7 mouse cellular contexts compared by ENCODE assay signal in the genomic region with DNA sequence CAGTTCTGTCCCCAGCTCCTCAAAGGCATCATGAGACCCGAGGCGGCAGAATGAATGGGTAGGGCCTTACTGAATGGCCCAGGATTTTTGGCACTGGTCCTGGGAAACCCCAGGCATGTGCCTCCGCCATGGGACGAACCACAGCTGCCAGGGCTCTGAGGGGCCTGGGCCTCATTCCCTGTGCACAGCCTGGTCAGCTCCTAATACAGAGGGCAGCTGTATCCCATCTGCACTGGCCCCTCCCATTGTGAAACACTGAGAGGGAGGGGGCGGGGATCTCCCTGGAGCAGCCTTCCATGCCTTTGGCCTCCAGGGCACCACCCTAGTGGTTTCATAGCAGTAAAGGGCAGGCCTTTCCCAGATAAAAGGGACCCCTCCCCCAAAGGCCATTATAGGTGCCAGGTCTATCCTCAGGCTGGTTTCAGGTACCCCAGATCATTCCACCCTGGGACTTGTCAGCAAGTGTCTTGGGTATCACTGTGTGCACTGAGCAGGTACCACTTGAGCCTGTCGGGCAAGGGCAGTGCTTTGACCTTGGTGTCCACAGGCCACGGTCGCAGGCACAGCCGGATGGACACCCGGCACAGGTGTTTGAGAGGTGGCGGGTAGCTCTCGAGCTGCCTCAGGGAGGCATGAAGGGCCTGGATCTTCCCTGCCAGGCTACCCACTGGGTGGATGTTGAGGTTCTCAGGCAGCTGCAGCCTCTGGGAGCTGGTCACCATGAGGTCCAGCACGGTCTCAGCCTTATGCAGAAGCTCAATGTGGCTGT. TPM values are rescaled to one million over a fixed set of nuclear protein-coding genes. Genes with fewer than 3 reads are reported as not detected.
A peak's percentile ranks its signal among the peaks of the same experiment; 100 is the strongest.
DNase-seq lines count a peak whose midpoint lies in the region; ATAC-seq and TF ChIP-seq lines count a peak whose summit lies in the region.

No protein-coding gene starts in this region.

- TF ChIP-seq CTCF in kidney, postnatal 0 days (IDR thresholded peaks at IDR 0.05; ENCODE audit: low read depth): no peak
- no peak for TF ChIP-seq CTCF in left cerebral cortex, adult 2 months (IDR thresholded peaks at IDR 0.05)

- DNase-seq in ovary, adult 18-20 months (ENCODE audit: low spot score): peak; percentile 40
- no peak for DNase-seq in ovary, postnatal 14 days (ENCODE audit: low spot score)
- peak; percentile 81 for DNase-seq in kidney, postnatal 0 days (ENCODE audit: low spot score)
- peak; percentile 59 for DNase-seq in midbrain, embryonic 14.5 days
- no peak for DNase-seq in left cerebral cortex, adult 2 months (ENCODE audit: extremely low spot score in 1 of 2, low spot score in 2 of 2)

- 72% methylated on average over 13 of the region's 13 CpGs for WGBS in embryonic facial prominence, embryonic 12.5 days
- 68% methylated on average over 13 of the region's 13 CpGs for WGBS in heart, embryonic 12.5 days
- 56% methylated on average over 13 of the region's 13 CpGs for WGBS in kidney, postnatal 0 days
- WGBS in midbrain, embryonic 14.5 days: 73% methylated on average over 13 of the region's 13 CpGs

- H3K9ac ChIP-seq in embryonic facial prominence, embryonic 12.5 days: no peak overlapping the region
- 0 out of 2 replicates have a peak overlapping the region, but pooled peaks have one; percentile 5 for H3K9ac ChIP-seq in heart, embryonic 12.5 days
- H3K9ac ChIP-seq in kidney, postnatal 0 days (ENCODE audit: low read depth, low read length): no peak overlapping the region
- 0 out of 2 replicates have a peak overlapping the region, but pooled peaks have one; percentile 9 for H3K9ac ChIP-seq in midbrain, embryonic 14.5 days (replicated peaks; ENCODE audit: low read length)

- H3K27ac ChIP-seq in embryonic facial prominence, embryonic 12.5 days: no peak overlapping the region
- H3K27ac ChIP-seq in heart, embryonic 12.5 days (ENCODE audit: poor library complexity, severe bottlenecking): no peak overlapping the region
- no peak overlapping the region for H3K27ac ChIP-seq in kidney, postnatal 0 days
- H3K27ac ChIP-seq in midbrain, embryonic 14.5 days (replicated peaks; ENCODE audit: low read depth, low read length): 0 out of 2 replicates have a peak overlapping the region, but pooled peaks have one; percentile 32
- no peak overlapping the region for H3K27ac ChIP-seq in left cerebral cortex, adult 2 months

- intact Hi-C loops in left cerebral cortex, adult 2 months (cut with DNase I): no loop called here

- 0 out of 2 replicates have a peak, but pooled peaks have one; percentile 25 for ATAC-seq in embryonic facial prominence, embryonic 12.5 days (ENCODE audit: insufficient number of reproducible peaks, insufficient read depth, low FRiP score, low TSS enrichment)
- ATAC-seq in heart, embryonic 12.5 days (ENCODE audit: insufficient number of reproducible peaks, low FRiP score): no peak
- ATAC-seq in kidney, postnatal 0 days (replicated peaks; ENCODE audit: low FRiP score, low read depth): peak; percentile 43
- ATAC-seq in midbrain, embryonic 14.5 days (ENCODE audit: low FRiP score, low TSS enrichment): no peak

- H3K9me3 ChIP-seq in embryonic facial prominence, embryonic 12.5 days: peaks cover 6% of the 10 kb centered on the region; the same call in 1 of the 2 replicates
- no peaks in the 10 kb centered on the region for H3K9me3 ChIP-seq in heart, embryonic 12.5 days (replicated peaks)
- no peaks in the 10 kb centered on the region for H3K9me3 ChIP-seq in kidney, postnatal 0 days (replicated peaks; ENCODE audit: low read length)
- H3K9me3 ChIP-seq in midbrain, embryonic 14.5 days (ENCODE audit: control insufficient read depth, low read length): no peaks in the 10 kb centered on the region

- peaks cover 79% of the 10 kb centered on the region for H3K36me3 ChIP-seq in embryonic facial prominence, embryonic 12.5 days
- peaks cover 80% of the 10 kb centered on the region for H3K36me3 ChIP-seq in heart, embryonic 12.5 days
- H3K36me3 ChIP-seq in kidney, postnatal 0 days (ENCODE audit: insufficient read depth, low read length): peaks cover 55% of the 10 kb centered on the region
- peaks cover 67% of the 10 kb centered on the region for H3K36me3 ChIP-seq in midbrain, embryonic 14.5 days (ENCODE audit: control insufficient read depth, insufficient read depth, low read length)

- H3K4me1 ChIP-seq in embryonic facial prominence, embryonic 12.5 days: peaks cover 23% of the 10 kb centered on the region
- H3K4me1 ChIP-seq in heart, embryonic 12.5 days (replicated peaks): peaks cover 47% of the 10 kb centered on the region
- peaks cover 9% of the 10 kb centered on the region for H3K4me1 ChIP-seq in kidney, postnatal 0 days (replicated peaks; ENCODE audit: insufficient read depth, low read length)
- peaks cover 13% of the 10 kb centered on the region for H3K4me1 ChIP-seq in midbrain, embryonic 14.5 days (ENCODE audit: control insufficient read depth, insufficient read depth, low read length)

- no peak overlapping the region for H3K4me2 ChIP-seq in embryonic facial prominence, embryonic 12.5 days (replicated peaks)
- no peak overlapping the region for H3K4me2 ChIP-seq in heart, embryonic 12.5 days
- H3K4me2 ChIP-seq in kidney, postnatal 0 days (ENCODE audit: low read length): no peak overlapping the region
- H3K4me2 ChIP-seq in midbrain, embryonic 14.5 days (ENCODE audit: low read length): no peak overlapping the region

- H3K4me3 ChIP-seq in embryonic facial prominence, embryonic 12.5 days: no peak overlapping the region
- no peak overlapping the region for H3K4me3 ChIP-seq in heart, embryonic 12.5 days
- no peak overlapping the region for H3K4me3 ChIP-seq in kidney, postnatal 0 days (replicated peaks; ENCODE audit: low read depth, low read length)
- H3K4me3 ChIP-seq in midbrain, embryonic 14.5 days (replicated peaks; ENCODE audit: low read depth, low read length): no peak overlapping the region
- H3K4me3 ChIP-seq in left cerebral cortex, adult 2 months: no peak overlapping the region

- no peaks in the 10 kb centered on the region for H3K27me3 ChIP-seq in embryonic facial prominence, embryonic 12.5 days
- H3K27me3 ChIP-seq in heart, embryonic 12.5 days (replicated peaks): no peaks in the 10 kb centered on the region
- H3K27me3 ChIP-seq in kidney, postnatal 0 days (ENCODE audit: insufficient read depth, low read length): no peaks in the 10 kb centered on the region
- H3K27me3 ChIP-seq in midbrain, embryonic 14.5 days (ENCODE audit: control insufficient read depth, insufficient read depth, low read length): no peaks in the 10 kb centered on the region

RNA-seq across cellular contexts. Expression of gene Asb6, which starts 6.6 kb away (rescaled TPM):
- 40.0 and 41.8 TPM in 2 replicates for polyA plus RNA-seq in embryonic facial prominence, embryonic 12.5 days (2016; fragmentation: Nextera tagmentation; extraction: Ambion mirVana)
- polyA plus RNA-seq in heart, embryonic 12.5 days (2016; fragmentation: Nextera tagmentation; extraction: Ambion mirVana): 24.2 and 25.5 TPM in 2 replicates
- 26.1 and 26.9 TPM in 2 replicates for polyA plus RNA-seq in kidney, postnatal 0 days (2015; fragmentation: Nextera tagmentation; extraction: Ambion mirVana)
- polyA plus RNA-seq in midbrain, embryonic 14.5 days (2014; fragmentation: Nextera tagmentation; extraction: Ambion mirVana): 38.5 and 42.7 TPM in 2 replicates
- 10 to 100 TPM; 35.4 to 40.5 TPM for total RNA-seq in left cerebral cortex, adult 2 months (2021)

RNA-seq across cellular contexts. Expression of gene Prrx2, which starts 11.2 kb away (rescaled TPM):
- 106 and 121 TPM in 2 replicates for polyA plus RNA-seq in embryonic facial prominence, embryonic 12.5 days (2016; fragmentation: Nextera tagmentation; extraction: Ambion mirVana)
- 58.8 and 63.9 TPM in 2 replicates for polyA plus RNA-seq in heart, embryonic 12.5 days (2016; fragmentation: Nextera tagmentation; extraction: Ambion mirVana)
- 5.8 and 6.9 TPM in 2 replicates for polyA plus RNA-seq in kidney, postnatal 0 days (2015; fragmentation: Nextera tagmentation; extraction: Ambion mirVana)
- 1.4 and 2.2 TPM in 2 replicates for polyA plus RNA-seq in midbrain, embryonic 14.5 days (2014; fragmentation: Nextera tagmentation; extraction: Ambion mirVana)
- total RNA-seq in left cerebral cortex, adult 2 months (2021): 1 to 10 TPM; 1.5 to 1.7 TPM

RNA-seq across cellular contexts. Expression of gene Ntmt1, which starts 15.9 kb away (rescaled TPM):
- 105 and 106 TPM in 2 replicates for polyA plus RNA-seq in embryonic facial prominence, embryonic 12.5 days (2016; fragmentation: Nextera tagmentation; extraction: Ambion mirVana)
- polyA plus RNA-seq in heart, embryonic 12.5 days (2016; fragmentation: Nextera tagmentation; extraction: Ambion mirVana): 77.2 and 78.8 TPM in 2 replicates
- 77.4 and 81.4 TPM in 2 replicates for polyA plus RNA-seq in kidney, postnatal 0 days (2015; fragmentation: Nextera tagmentation; extraction: Ambion mirVana)
- polyA plus RNA-seq in midbrain, embryonic 14.5 days (2014; fragmentation: Nextera tagmentation; extraction: Ambion mirVana): 114 and 122 TPM in 2 replicates
- 10 to 100 TPM; 35.2 to 38.8 TPM for total RNA-seq in left cerebral cortex, adult 2 months (2021)

RNA-seq across cellular contexts. Expression of gene 1700001O22Rik, which starts 20.1 kb away (rescaled TPM):
- polyA plus RNA-seq in embryonic facial prominence, embryonic 12.5 days (2016; fragmentation: Nextera tagmentation; extraction: Ambion mirVana): 3.8 and 4.0 TPM in 2 replicates
- 1.0 and 2.2 TPM in 2 replicates for polyA plus RNA-seq in heart, embryonic 12.5 days (2016; fragmentation: Nextera tagmentation; extraction: Ambion mirVana)
- polyA plus RNA-seq in kidney, postnatal 0 days (2015; fragmentation: Nextera tagmentation; extraction: Ambion mirVana): 4.6 TPM in 2 replicates
- 0.87 and 1.0 TPM in 2 replicates for polyA plus RNA-seq in midbrain, embryonic 14.5 days (2014; fragmentation: Nextera tagmentation; extraction: Ambion mirVana)
- total RNA-seq in left cerebral cortex, adult 2 months (2021): 10 to 100 TPM in 1 of 2 experiments, 1 to 10 TPM in 1; 9.9 to 12.6 TPM

Comparison
In these comparisons a context has a peak if more than half of its experiments do, and no peak if none do; other contexts are left out.
1. DNase-seq: peak in ovary, adult 18-20 months (single experiment), kidney, postnatal 0 days (single experiment) and midbrain, embryonic 14.5 days (single experiment); none in ovary, postnatal 14 days (single experiment) and left cerebral cortex, adult 2 months (0 of 2).
2. ATAC-seq: peak in embryonic facial prominence, embryonic 12.5 days (single experiment) and kidney, postnatal 0 days (single experiment); none in heart, embryonic 12.5 days (single experiment) and midbrain, embryonic 14.5 days (single experiment).
3. H3K9ac ChIP-seq: peak in heart, embryonic 12.5 days (single experiment) and midbrain, embryonic 14.5 days (single experiment); none in embryonic facial prominence, embryonic 12.5 days (single experiment) and kidney, postnatal 0 days (single experiment).